Mouse (Mus musculus) stomach, postnatal 0 days (tissue): ENCODE measurements around the gene Astn2.

Source experiments
- CTCF ChIP-seq: IDR thresholded peaks from 2 replicates; pipeline ENCODE4 v1.5.1; 2016; ENCODE audit warnings: antibody characterized with exemption, low read depth, mild to moderate bottlenecking, moderate library complexity
- EP300 ChIP-seq: optimal IDR thresholded peaks from 2 replicates; pipeline ENCODE3; 2016; ENCODE audit warnings: antibody characterized with exemption

GRCm38 (mm10) chr4:65947141-65947649 is 457.2 kb downstream of the Astn2 start:
- no peak for TF ChIP-seq EP300
- TF ChIP-seq CTCF, result no peak
